Mouse (Mus musculus): ENCODE data around the gene Casp3. TPM values are rescaled to one million over a fixed set of nuclear protein-coding genes. Genes with fewer than 3 reads are reported as not detected.

The Casp3 gene
- polyA plus RNA-seq, 1 experiment from 2014 or later, result 168 TPM

GRCm38 (mm10) chr8:46593067-46593466 lies 24.0 kb upstream of the Casp3 start:
- H3K4me2 ChIP-seq (replicated peaks), result no peak overlapping the region
- H3K4me1 ChIP-seq, result no peaks in the 10 kb centered on the region
- no peaks in the 10 kb centered on the region for H3K9me3 ChIP-seq (replicated peaks)
- no peak for ATAC-seq (ENCODE audit: low FRiP score)
- H3K9ac ChIP-seq, result no peak overlapping the region
- H3K27me3 ChIP-seq, result no peaks in the 10 kb centered on the region
- no peak overlapping the region for H3K4me3 ChIP-seq
- H3K27ac ChIP-seq, result no peak overlapping the region
- WGBS, result 85% methylated on average over 8 of the region's 8 CpGs
- H3K36me3 ChIP-seq, result 0 out of 2 replicates have a peak, but pooled peaks cover 7% of the 10 kb centered on the region

DNA sequence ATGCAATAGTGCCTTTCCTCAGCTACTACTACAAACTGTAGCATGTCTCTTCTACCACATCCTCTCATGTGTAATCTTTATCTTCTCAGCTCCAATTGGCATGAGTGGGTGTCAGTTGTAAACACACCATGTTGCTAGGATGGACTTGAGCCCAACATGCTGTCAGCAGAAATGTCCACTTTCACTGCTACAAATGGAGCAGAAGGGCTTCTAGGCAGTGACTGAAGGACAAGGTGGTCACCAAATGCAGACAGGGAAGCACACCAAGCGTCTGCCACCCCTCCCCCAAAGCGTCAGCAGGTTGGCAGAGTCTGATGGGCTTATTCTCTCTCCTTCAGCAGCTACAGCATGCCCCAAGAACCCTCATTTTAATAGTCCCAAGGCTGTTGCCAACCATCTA lies 23.3 kb upstream of the Casp3 start:
- no peaks in the 10 kb centered on the region for H3K4me1 ChIP-seq
- 88% methylated on average over 2 of the region's 2 CpGs for WGBS
- no peak overlapping the region for H3K4me3 ChIP-seq
- H3K27ac ChIP-seq, result no peak overlapping the region
- no peak for ATAC-seq (ENCODE audit: low FRiP score)
- H3K4me2 ChIP-seq (replicated peaks), result no peak overlapping the region
- H3K27me3 ChIP-seq, result no peaks in the 10 kb centered on the region
- H3K9ac ChIP-seq, result no peak overlapping the region
- 0 out of 2 replicates have a peak, but pooled peaks cover 7% of the 10 kb centered on the region for H3K36me3 ChIP-seq
- H3K9me3 ChIP-seq (replicated peaks), result no peaks in the 10 kb centered on the region

DNA sequence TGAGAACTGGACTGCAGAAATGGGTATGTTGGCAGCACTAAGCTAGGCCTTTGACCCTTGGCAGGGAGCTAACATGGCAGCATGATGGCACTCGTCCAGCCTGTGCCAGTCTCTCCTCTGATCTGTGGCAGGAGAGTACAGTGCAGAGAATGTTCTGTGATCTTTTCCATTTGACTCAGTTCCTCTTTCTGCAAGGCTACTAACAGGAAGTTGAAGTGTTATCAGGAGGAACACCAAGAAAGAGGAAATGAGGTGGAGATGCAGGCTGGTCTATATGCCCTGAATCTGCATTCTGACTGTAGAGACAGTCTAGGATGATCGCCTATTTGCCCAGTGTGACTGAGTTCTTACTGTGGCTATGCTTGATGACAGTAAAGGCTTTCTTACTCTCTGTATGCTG lies 21.5 kb upstream of the Casp3 start:
- Histone ChIP-seq H3K4me3 (no peak overlapping the region), H3K36me3 (0 out of 2 replicates have a peak, but pooled peaks cover 9% of the 10 kb centered on the region), H3K27ac (no peak overlapping the region), H3K27me3 (no peaks in the 10 kb centered on the region), H3K4me2 (replicated peaks) (no peak overlapping the region), H3K4me1 (no peaks in the 10 kb centered on the region), H3K9ac (no peak overlapping the region), H3K9me3 (replicated peaks) (no peaks in the 10 kb centered on the region)
- 95% methylated on average over 2 of the region's 2 CpGs for WGBS
- ATAC-seq (ENCODE audit: low FRiP score), result no peak

DNA sequence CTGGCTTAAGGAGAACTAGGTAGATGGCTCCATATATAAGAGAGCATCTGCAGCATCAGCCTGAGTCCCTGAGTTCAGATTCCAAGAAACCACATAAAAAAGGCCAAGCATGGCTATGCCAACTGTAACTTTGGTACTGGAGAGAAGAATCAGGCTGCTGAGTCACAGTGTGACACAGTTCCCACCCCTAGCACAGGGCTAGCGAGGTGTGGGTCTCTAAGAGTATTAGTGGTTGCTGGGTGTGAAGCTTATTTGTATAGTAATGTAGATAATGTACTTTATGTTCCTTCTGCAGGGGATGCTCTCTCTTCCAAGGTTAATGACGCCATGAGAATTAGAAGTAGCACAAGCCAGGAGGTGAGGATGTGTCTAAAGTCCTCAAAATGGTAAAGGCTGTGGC lies 20.6 kb upstream of the Casp3 start:
- Histone ChIP-seq H3K4me3 (no peak overlapping the region), H3K4me2 (replicated peaks) (no peak overlapping the region), H3K4me1 (no peaks in the 10 kb centered on the region), H3K27ac (no peak overlapping the region), H3K9me3 (replicated peaks) (no peaks in the 10 kb centered on the region), H3K27me3 (no peaks in the 10 kb centered on the region), H3K36me3 (0 out of 2 replicates have a peak, but pooled peaks cover 9% of the 10 kb centered on the region), H3K9ac (no peak overlapping the region)
- ATAC-seq (ENCODE audit: low FRiP score), result no peak
- 91% methylated on average over 2 of the region's 2 CpGs for WGBS

DNA sequence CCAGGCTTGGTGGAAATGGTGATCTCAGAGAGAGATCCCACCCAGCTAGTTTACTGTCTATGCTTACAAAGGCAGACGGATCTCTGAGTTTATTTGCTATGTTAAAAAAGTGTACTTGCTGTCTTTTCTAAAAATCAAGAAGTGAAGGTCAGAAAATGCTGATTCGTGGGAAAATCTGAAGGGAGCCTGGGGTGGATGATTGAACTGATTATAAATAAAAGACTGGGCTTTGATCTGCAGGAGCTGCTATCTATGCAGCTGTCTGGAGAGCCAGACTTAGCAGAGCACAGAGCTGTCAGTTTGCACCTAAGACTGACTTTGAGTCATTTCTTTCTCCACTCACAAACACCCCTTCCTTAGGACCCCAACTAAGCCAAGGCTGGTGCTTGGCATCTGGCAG lies 19.7 kb upstream of the Casp3 start:
- no peak overlapping the region for H3K4me2 ChIP-seq (replicated peaks)
- no peak overlapping the region for H3K9ac ChIP-seq
- 0 out of 2 replicates have a peak, but pooled peaks cover 9% of the 10 kb centered on the region for H3K36me3 ChIP-seq
- no peaks in the 10 kb centered on the region for H3K4me1 ChIP-seq
- 88% methylated on average over 2 of the region's 2 CpGs for whole genome bisulfite sequencing
- no peak for ATAC-seq (ENCODE audit: low FRiP score)
- no peak overlapping the region for H3K4me3 ChIP-seq
- H3K27me3 ChIP-seq, result no peaks in the 10 kb centered on the region
- no peaks in the 10 kb centered on the region for H3K9me3 ChIP-seq (replicated peaks)
- no peak overlapping the region for H3K27ac ChIP-seq

GRCm38 (mm10) chr8:46598114-46598513 lies 19.0 kb upstream of the Casp3 start:
- Histone ChIP-seq H3K27me3 (no peaks in the 10 kb centered on the region), H3K9ac (no peak overlapping the region), H3K4me3 (no peak overlapping the region), H3K4me1 (no peaks in the 10 kb centered on the region), H3K9me3 (replicated peaks) (no peaks in the 10 kb centered on the region), H3K36me3 (0 out of 2 replicates have a peak, but pooled peaks cover 9% of the 10 kb centered on the region), H3K4me2 (replicated peaks) (no peak overlapping the region), H3K27ac (no peak overlapping the region)
- WGBS, result 77% methylated on average over 2 of the region's 2 CpGs
- ATAC-seq (ENCODE audit: low FRiP score), result no peak

GRCm38 (mm10) chr8:46598753-46599152 lies 18.3 kb upstream of the Casp3 start:
- no peak overlapping the region for H3K27ac ChIP-seq
- WGBS, result 94% methylated on average over 5 of the region's 5 CpGs
- H3K36me3 ChIP-seq, result 0 out of 2 replicates have a peak, but pooled peaks cover 9% of the 10 kb centered on the region
- H3K27me3 ChIP-seq, result no peaks in the 10 kb centered on the region
- H3K4me3 ChIP-seq, result no peak overlapping the region
- no peak overlapping the region for H3K9ac ChIP-seq
- no peak for ATAC-seq (ENCODE audit: low FRiP score)
- H3K9me3 ChIP-seq (replicated peaks), result no peaks in the 10 kb centered on the region
- H3K4me1 ChIP-seq, result no peaks in the 10 kb centered on the region
- H3K4me2 ChIP-seq (replicated peaks), result no peak overlapping the region

- H3K4me3 ChIP-seq, result no peak overlapping the region
These were observed 17.7 kb upstream of the Casp3 start for GRCm38 (mm10) chr8:46599314-46599904.

GRCm38 (mm10) chr8:46600959-46601707 lies 16.0 kb upstream of the Casp3 start:
- no peaks in the 10 kb centered on the region for H3K27me3 ChIP-seq
- no peaks in the 10 kb centered on the region for H3K4me1 ChIP-seq
- H3K27ac ChIP-seq, result no peak overlapping the region
- 62% methylated on average over 10 of the region's 10 CpGs for WGBS
- no peaks in the 10 kb centered on the region for H3K9me3 ChIP-seq (replicated peaks)
- 0 out of 2 replicates have a peak, but pooled peaks cover 14% of the 10 kb centered on the region for H3K36me3 ChIP-seq
- no peak overlapping the region for H3K4me3 ChIP-seq
- H3K4me2 ChIP-seq (replicated peaks), result no peak overlapping the region
- no peak for ATAC-seq (ENCODE audit: low FRiP score)
- H3K9ac ChIP-seq, result no peak overlapping the region

More at GRCm38 (mm10) chr8:46599314-46599904, 17.7 kb upstream of the Casp3 start:
- Histone ChIP-seq H3K27me3 (no peaks in the 10 kb centered on the region), H3K9me3 (replicated peaks) (no peaks in the 10 kb centered on the region), H3K9ac (no peak overlapping the region), H3K4me1 (no peaks in the 10 kb centered on the region), H3K4me2 (replicated peaks) (no peak overlapping the region), H3K27ac (no peak overlapping the region), H3K36me3 (0 out of 2 replicates have a peak, but pooled peaks cover 9% of the 10 kb centered on the region)
- 93% methylated on average over 7 of the region's 7 CpGs for WGBS
- ATAC-seq (ENCODE audit: low FRiP score), result no peak

DNA sequence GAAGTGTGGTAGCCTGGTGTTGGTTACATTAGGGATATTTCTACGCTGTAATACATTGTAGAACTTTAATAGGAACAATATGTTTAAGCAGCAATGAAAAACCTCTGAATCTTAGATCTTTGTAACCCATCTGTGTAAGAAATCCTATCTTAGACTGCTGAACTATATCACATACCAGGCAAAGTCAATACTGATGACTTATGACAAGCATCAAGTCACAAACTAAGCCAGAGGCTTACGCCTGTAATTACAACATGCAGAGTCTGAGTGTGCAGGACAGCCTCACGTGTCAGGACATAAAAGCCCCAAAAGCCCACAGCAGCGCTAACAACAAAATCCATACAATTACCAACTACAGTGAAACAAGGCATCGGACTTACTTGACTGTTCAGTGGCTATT lies 13.5 kb upstream of the Casp3 start:
- 80% methylated on average over 5 of the region's 5 CpGs for WGBS
- Histone ChIP-seq H3K27ac (no peak overlapping the region), H3K9ac (no peak overlapping the region), H3K9me3 (replicated peaks) (no peaks in the 10 kb centered on the region), H3K4me3 (no peak overlapping the region), H3K27me3 (no peaks in the 10 kb centered on the region), H3K4me1 (no peaks in the 10 kb centered on the region), H3K36me3 (0 out of 2 replicates have a peak, but pooled peaks cover 11% of the 10 kb centered on the region), H3K4me2 (replicated peaks) (no peak overlapping the region)
- ATAC-seq (ENCODE audit: low FRiP score), result no peak

GRCm38 (mm10) chr8:46606930-46607329 lies 10.2 kb upstream of the Casp3 start:
- Histone ChIP-seq H3K4me2 (replicated peaks) (no peak overlapping the region), H3K4me3 (no peak overlapping the region), H3K9me3 (replicated peaks) (no peaks in the 10 kb centered on the region), H3K27me3 (no peaks in the 10 kb centered on the region), H3K4me1 (no peaks in the 10 kb centered on the region), H3K9ac (no peak overlapping the region), H3K36me3 (0 out of 2 replicates have a peak, but pooled peaks cover 7% of the 10 kb centered on the region), H3K27ac (no peak overlapping the region)
- 75% methylated on average over 1 of the region's 1 CpGs for WGBS
- no peak for ATAC-seq (ENCODE audit: low FRiP score)

- Histone ChIP-seq H3K36me3 (0 out of 2 replicates have a peak, but pooled peaks cover 2% of the 10 kb centered on the region), H3K4me1 (peaks cover 6% of the 10 kb centered on the region; the same call in 1 of the 2 replicates), H3K9me3 (replicated peaks) (no peaks in the 10 kb centered on the region), H3K4me3 (no peak overlapping the region), H3K27ac (no peak overlapping the region), H3K4me2 (replicated peaks) (no peak overlapping the region), H3K27me3 (no peaks in the 10 kb centered on the region), H3K9ac (no peak overlapping the region)
- 91% methylated on average over 8 of the region's 8 CpGs for WGBS
- ATAC-seq (ENCODE audit: low FRiP score), result no peak
These were observed 5.5 kb upstream of the Casp3 start for GRCm38 (mm10) chr8:46611557-46611956.

Measured in hindbrain, embryonic 12.5 days (tissue).